Mouse (Mus musculus): Measurements from ENCODE around the gene Gm6583.
"Not testable (repeated sequence)": the region's sequence is repeated elsewhere in the genome, so short reads cannot be mapped to it uniquely, and the experiment has no call there.

Gm6583 gene

GRCm38 (mm10) chr5:112325546-112326445 lies 30.0 kb downstream of the Gm6583 start, which contains the start of gene Tfip11:
Tfip11 (plus strand) TSS chr5:112326358.
- DNase-seq (ENCODE audit: low spot score in 2 of 2), result peak; percentile 90 to 95

GRCm38 (mm10) chr5:112324637-112325545 lies 30.9 kb downstream of the Gm6583 start:
- peak; percentile 60 to 72 for DNase-seq (ENCODE audit: low spot score in 2 of 2)

- DNase-seq (ENCODE audit: low spot score in 2 of 2), result no peak
Observed at GRCm38 (mm10) chr5:112323246-112323645, 32.6 kb downstream of the Gm6583 start.

- no peak for DNase-seq (ENCODE audit: low spot score in 2 of 2)
Observed at GRCm38 (mm10) chr5:112321376-112321775, 34.5 kb downstream of the Gm6583 start.

- DNase-seq (ENCODE audit: low spot score in 2 of 2), result no peak
Observed at GRCm38 (mm10) chr5:112320936-112321335, 34.9 kb downstream of the Gm6583 start.

GRCm38 (mm10) chr5:112320379-112320778 lies 35.5 kb downstream of the Gm6583 start:
- no peak for DNase-seq (ENCODE audit: low spot score in 2 of 2)

GRCm38 (mm10) chr5:112319343-112319742 lies 36.5 kb downstream of the Gm6583 start:
- not testable (repeated sequence) for DNase-seq (ENCODE audit: low spot score in 2 of 2)

- no peak for DNase-seq (ENCODE audit: low spot score in 2 of 2)
Observed at GRCm38 (mm10) chr5:112317328-112317727, 38.5 kb downstream of the Gm6583 start.

- DNase-seq (ENCODE audit: low spot score in 2 of 2), result no peak
Observed at GRCm38 (mm10) chr5:112316468-112316867, 39.4 kb downstream of the Gm6583 start.

- DNase-seq (ENCODE audit: low spot score in 2 of 2), result no peak
Observed at GRCm38 (mm10) chr5:112313222-112313885, 42.5 kb downstream of the Gm6583 start.

GRCm38 (mm10) chr5:112305842-112306241 lies 50.0 kb downstream of the Gm6583 start:
- DNase-seq (ENCODE audit: low spot score in 2 of 2), result no peak

Measured in spleen, postnatal 4 days (tissue).